Mouse (Mus musculus) liver, postnatal 0 days (tissue): ENCODE results near the gene Kcnq4. TPM values are rescaled to one million over a fixed set of nuclear protein-coding genes. Genes with fewer than 3 reads are reported as not detected.

Experiments
- ATAC-seq: fragments of 200-750 bp; cut with Nextera tagmentation; 2 replicates; pipeline ENCODE4 v1.8.0; 2017; ENCODE audit warnings: mild to moderate bottlenecking, moderate library complexity
- DNase-seq: peaks from one replicate; pipeline ENCODE4 v3.0.0-alpha.2; 2016
- H3K27ac ChIP-seq: fragments of 300-500 bp; sonication (generic); 2 replicates; pipeline ENCODE4 v1.5.1; 2014; ENCODE audit warnings: antibody characterized with exemption, moderate library complexity, mild to moderate bottlenecking, low read depth
- H3K27me3 ChIP-seq: fragments of 300-500 bp; sonication (generic); 2 replicates; pipeline ENCODE4 v1.6.1; 2014; ENCODE audit warnings: low read length, control low read depth, mixed read lengths; ENCODE audit not compliant: insufficient read depth
- H3K36me3 ChIP-seq: fragments of 300-500 bp; sonication (generic); replicated peaks from 2 replicates; pipeline ENCODE4 v1.6.1; 2014; ENCODE audit warnings: mild to moderate bottlenecking, control low read depth, low read length, moderate library complexity, mixed read lengths; ENCODE audit not compliant: insufficient read depth
- H3K4me1 ChIP-seq: fragments of 300-500 bp; sonication (generic); 2 replicates; pipeline ENCODE4 v1.6.1; 2014; ENCODE audit warnings: antibody characterized with exemption, mild to moderate bottlenecking, control low read depth; ENCODE audit not compliant: insufficient read depth
- H3K4me2 ChIP-seq: fragments of 300-500 bp; sonication (generic); 2 replicates; pipeline ENCODE4 v1.6.1; 2014; ENCODE audit warnings: low read depth, mild to moderate bottlenecking, low read length, moderate library complexity, mixed read lengths
- H3K4me3 ChIP-seq: fragments of 300-500 bp; sonication (generic); 2 replicates; pipeline ENCODE4 v1.5.1; 2014; ENCODE audit warnings: low read depth, low read length
- H3K9ac ChIP-seq: fragments of 300-500 bp; sonication (generic); replicated peaks from 2 replicates; pipeline ENCODE4 v1.6.1; 2014; ENCODE audit warnings: mild to moderate bottlenecking, moderate library complexity
- H3K9me3 ChIP-seq: fragments of 300-500 bp; sonication (generic); 2 replicates; pipeline ENCODE4 v1.6.1; 2016; ENCODE audit warnings: mild to moderate bottlenecking, control low read depth, low read length, mixed read lengths
- CTCF ChIP-seq: sonication (generic); IDR thresholded peaks from 2 replicates; pipeline ENCODE4 v1.5.1; 2016; ENCODE audit warnings: antibody characterized with exemption, low read depth
- EP300 ChIP-seq: IDR thresholded peaks from 2 replicates; pipeline ENCODE4 v1.6.1; 2016; ENCODE audit warnings: antibody characterized with exemption, low read depth, mild to moderate bottlenecking
- WGBS: fragments of 180-500 bp; shearing (Covaris S2); extraction: QIAGEN DNeasy Blood & Tissue Kit; methylation state at CpG from one replicate; pipeline ENCODE4 v1.1.7; 2014; ENCODE audit not compliant: insufficient replicate concordance; 5-methylcytosine and 5-hydroxymethylcytosine counted together
- polyA plus RNA-seq: library from polyadenylated mRNA; unstranded; fragments of >200 nt; fragmentation: Nextera tagmentation; extraction: Ambion mirVana; gene quantifications from 2 replicates; pipeline ENCODE4 v1.2.1, GENCODE M21; 2015

Gene Kcnq4
- polyA plus RNA-seq, 1 experiment from 2014 or later: 0.20 TPM

GRCm38 (mm10) chr4:120729441-120729840 lies 19.0 kb downstream of the Kcnq4 start:
- no peak overlapping the region for H3K9ac ChIP-seq
- no peak overlapping the region for H3K4me2 ChIP-seq
- no peak overlapping the region for H3K27ac ChIP-seq
- peaks cover 41% of the 10 kb centered on the region for H3K27me3 ChIP-seq
- TF ChIP-seq CTCF (no peak), EP300 (no peak)
- WGBS: 61% methylated on average over 6 of the region's 6 CpGs
- no peak for DNase-seq
- H3K36me3 ChIP-seq: no peaks in the 10 kb centered on the region
- no peak overlapping the region for H3K4me3 ChIP-seq
- ATAC-seq: no peak
- H3K4me1 ChIP-seq: peaks cover 13% of the 10 kb centered on the region
- H3K9me3 ChIP-seq: no peaks in the 10 kb centered on the region

DNA sequence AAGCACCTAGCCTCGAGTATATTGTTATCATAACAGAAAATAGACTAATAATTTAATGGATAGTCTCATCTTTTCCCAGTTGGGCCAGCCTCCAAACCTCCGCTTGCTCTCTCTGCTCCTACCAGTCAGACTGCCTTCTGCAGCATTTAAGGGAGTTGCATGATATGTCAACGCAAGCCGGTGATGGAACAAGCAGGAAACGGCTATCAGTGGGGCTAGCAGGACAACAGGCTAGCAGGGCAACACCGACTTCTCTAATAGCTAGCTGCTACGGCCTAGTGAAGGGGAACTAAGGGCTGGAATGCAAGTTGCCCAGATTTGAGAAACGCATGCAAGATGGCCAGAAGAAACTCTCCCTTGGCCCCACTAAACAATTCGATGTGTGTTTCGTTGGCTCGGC lies 20.6 kb downstream of the Kcnq4 start:
- Histone ChIP-seq H3K27ac (no peak overlapping the region), H3K4me2 (no peak overlapping the region), H3K4me1 (peaks cover 13% of the 10 kb centered on the region), H3K9me3 (no peaks in the 10 kb centered on the region), H3K9ac (no peak overlapping the region), H3K36me3 (no peaks in the 10 kb centered on the region), H3K4me3 (no peak overlapping the region), H3K27me3 (peaks cover 41% of the 10 kb centered on the region)
- ATAC-seq (no peak), DNase-seq (no peak)
- 64% methylated on average over 11 of the region's 11 CpGs for WGBS
- TF ChIP-seq CTCF (no peak), EP300 (no peak)

DNA sequence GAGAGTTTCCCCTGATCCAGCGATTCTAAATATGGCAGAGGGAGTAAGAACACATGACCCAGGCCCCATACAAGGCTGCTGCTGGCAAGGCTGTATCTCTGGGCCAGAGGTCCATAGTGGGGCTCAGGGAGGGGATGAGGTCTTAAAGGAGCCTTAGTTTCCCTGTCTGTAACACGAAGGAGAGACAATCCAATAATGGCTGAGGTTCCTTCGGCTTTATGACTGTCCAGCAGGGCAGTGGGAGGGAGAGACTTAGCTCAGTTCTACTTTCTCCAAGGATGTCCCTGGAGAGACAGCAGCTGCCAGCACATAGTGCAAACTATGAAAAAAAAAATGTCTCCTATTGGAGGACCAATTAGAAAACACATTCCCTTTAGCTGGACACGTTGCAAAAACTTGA lies 22.2 kb downstream of the Kcnq4 start:
- Histone ChIP-seq H3K4me3 (no peak overlapping the region), H3K4me2 (no peak overlapping the region), H3K36me3 (no peaks in the 10 kb centered on the region), H3K4me1 (peaks cover 7% of the 10 kb centered on the region), H3K9ac (no peak overlapping the region), H3K9me3 (no peaks in the 10 kb centered on the region), H3K27ac (no peak overlapping the region), H3K27me3 (peaks cover 25% of the 10 kb centered on the region)
- DNase-seq (no peak), ATAC-seq (no peak)
- no peak for TF ChIP-seq CTCF
- no peak for TF ChIP-seq EP300
- WGBS: 50% methylated on average over 4 of the region's 4 CpGs

- Histone ChIP-seq H3K4me2 (no peak overlapping the region), H3K36me3 (no peaks in the 10 kb centered on the region), H3K4me3 (no peak overlapping the region), H3K4me1 (peaks cover 2% of the 10 kb centered on the region), H3K9ac (no peak overlapping the region), H3K9me3 (no peaks in the 10 kb centered on the region), H3K27me3 (peaks cover 20% of the 10 kb centered on the region), H3K27ac (no peak overlapping the region)
- ATAC-seq (no peak), DNase-seq (no peak)
- 50% methylated on average over 5 of the region's 5 CpGs for WGBS
- TF ChIP-seq EP300: no peak
- TF ChIP-seq CTCF: no peak
Observed at GRCm38 (mm10) chr4:120725516-120726090, 22.8 kb downstream of the Kcnq4 start.

DNA sequence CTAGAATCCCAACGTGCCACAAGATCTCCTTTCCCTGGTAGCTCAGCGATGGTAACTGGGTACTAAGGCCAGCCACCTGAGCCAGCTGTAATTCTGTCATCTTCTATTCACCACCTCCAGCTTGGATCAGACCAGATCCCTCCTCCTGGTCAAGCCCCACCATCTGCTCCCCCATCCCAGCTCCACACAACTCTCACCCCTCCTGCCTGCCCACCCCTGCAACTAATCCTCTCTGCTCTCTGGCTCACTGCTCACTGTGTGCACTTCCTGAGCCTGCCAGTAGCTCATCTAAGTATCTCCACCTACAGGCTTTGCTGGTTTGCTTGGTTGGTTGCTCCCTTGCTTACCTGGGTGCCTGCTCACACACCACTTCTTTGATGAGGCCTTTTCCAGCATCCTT lies 26.8 kb downstream of the Kcnq4 start:
- Histone ChIP-seq H3K9ac (no peak overlapping the region), H3K4me1 (peaks cover 2% of the 10 kb centered on the region), H3K9me3 (no peaks in the 10 kb centered on the region), H3K4me3 (no peak overlapping the region), H3K36me3 (no peaks in the 10 kb centered on the region), H3K27me3 (peaks cover 20% of the 10 kb centered on the region), H3K4me2 (no peak overlapping the region), H3K27ac (no peak overlapping the region)
- ATAC-seq (no peak), DNase-seq (no peak)
- WGBS: 59% methylated on average over 2 of the region's 2 CpGs
- TF ChIP-seq EP300: no peak
- no peak for TF ChIP-seq CTCF

GRCm38 (mm10) chr4:120719152-120719551 lies 29.3 kb downstream of the Kcnq4 start:
- no peak overlapping the region for H3K4me2 ChIP-seq
- no peak overlapping the region for H3K9ac ChIP-seq
- TF ChIP-seq CTCF (no peak), EP300 (no peak)

DNA sequence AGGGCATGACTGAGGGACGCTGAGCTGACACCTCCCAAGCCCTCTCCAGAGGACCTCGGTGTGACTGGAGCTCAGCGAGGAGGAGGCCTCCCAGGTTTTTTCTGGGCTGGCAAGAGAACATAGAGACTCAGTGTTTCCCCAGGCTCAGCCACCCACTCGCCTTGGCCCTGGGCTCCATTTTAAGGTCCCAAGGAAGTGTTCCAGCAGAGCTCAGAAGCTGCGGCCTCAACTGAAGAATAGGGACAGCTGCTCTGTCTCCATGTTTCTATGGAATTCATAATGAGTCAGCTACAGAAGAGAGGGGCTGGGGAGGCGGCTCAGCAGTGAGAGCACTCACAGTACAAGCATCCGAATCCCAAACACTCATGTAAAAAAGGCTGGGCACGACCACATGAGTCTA lies 30.8 kb downstream of the Kcnq4 start:
- H3K4me3 ChIP-seq: no peak overlapping the region
- no peak for TF ChIP-seq EP300
- no peak for TF ChIP-seq CTCF
- peaks cover 27% of the 10 kb centered on the region for H3K27me3 ChIP-seq
- H3K4me1 ChIP-seq: peaks cover 8% of the 10 kb centered on the region
- H3K9me3 ChIP-seq: no peaks in the 10 kb centered on the region
- 68% methylated on average over 8 of the region's 8 CpGs for WGBS
- no peak overlapping the region for H3K27ac ChIP-seq
- H3K36me3 ChIP-seq: no peaks in the 10 kb centered on the region
- H3K9ac ChIP-seq: no peak overlapping the region
- no peak for DNase-seq
- ATAC-seq: no peak
- no peak overlapping the region for H3K4me2 ChIP-seq

More at GRCm38 (mm10) chr4:120719152-120719551, 29.3 kb downstream of the Kcnq4 start:
- ATAC-seq: no peak
- Histone ChIP-seq H3K9me3 (no peaks in the 10 kb centered on the region), H3K27ac (no peak overlapping the region), H3K4me1 (peaks cover 8% of the 10 kb centered on the region), H3K4me3 (no peak overlapping the region), H3K27me3 (peaks cover 27% of the 10 kb centered on the region), H3K36me3 (no peaks in the 10 kb centered on the region)
- no peak for DNase-seq
- WGBS: 36% methylated on average over 5 of the region's 5 CpGs
